Mouse (Mus musculus) limb, embryonic 15.5 days (tissue): Measurements from ENCODE around the gene Tex46. TPM values are rescaled to one million over a fixed set of nuclear protein-coding genes. Genes with fewer than 3 reads are reported as not detected.

Source experiments
- ATAC-seq: fragments of 200-750 bp; cut with Nextera tagmentation; 2 replicates; pipeline ENCODE4 v1.8.0; 2017; ENCODE audit warnings: low read depth, moderate TSS enrichment; ENCODE audit not compliant: insufficient number of reproducible peaks, low FRiP score, low TSS enrichment
- H3K27ac ChIP-seq: fragments of 300-500 bp; sonication (generic); 2 replicates; pipeline ENCODE4 v1.5.1; 2015; ENCODE audit warnings: moderate library complexity, mild to moderate bottlenecking, inconsistent platforms
- H3K27me3 ChIP-seq: fragments of 300-500 bp; sonication (generic); 2 replicates; pipeline ENCODE4 v1.6.1; 2015; ENCODE audit warnings: inconsistent platforms
- H3K36me3 ChIP-seq: fragments of 300-500 bp; sonication (generic); 2 replicates; pipeline ENCODE4 v1.6.1; 2015; ENCODE audit warnings: inconsistent platforms
- H3K4me1 ChIP-seq: fragments of 300-500 bp; sonication (generic); 2 replicates; pipeline ENCODE4 v1.6.1; 2015; ENCODE audit warnings: inconsistent platforms
- H3K4me2 ChIP-seq: fragments of 300-500 bp; sonication (generic); 2 replicates; pipeline ENCODE4 v1.6.1; 2015; ENCODE audit warnings: mild to moderate bottlenecking, inconsistent platforms
- H3K4me3 ChIP-seq: fragments of 300-500 bp; sonication (generic); 2 replicates; pipeline ENCODE4 v1.5.1; 2015; ENCODE audit warnings: mild to moderate bottlenecking, inconsistent platforms
- H3K9ac ChIP-seq: fragments of 300-500 bp; sonication (generic); 2 replicates; pipeline ENCODE4 v1.6.1; 2015; ENCODE audit warnings: inconsistent platforms
- H3K9me3 ChIP-seq: fragments of 300-500 bp; sonication (generic); 2 replicates; pipeline ENCODE4 v1.6.1; 2016; ENCODE audit warnings: inconsistent platforms
- WGBS: fragments of 180-500 bp; shearing (Covaris S2); methylation state at CpG from one replicate; pipeline ENCODE4 v1.1.7; 2015; 5-methylcytosine and 5-hydroxymethylcytosine counted together
- microRNA-seq: library from miRNA; unstranded; fragments of <30 nt; microRNA quantifications from one replicate; pipeline ENCODE4, GENCODE M21; 2016
- polyA plus RNA-seq: library from polyadenylated mRNA; unstranded; fragments of >200 nt; fragmentation: Nextera tagmentation; extraction: Ambion mirVana; gene quantifications from 2 replicates; pipeline ENCODE4 v1.2.1, GENCODE M21; 2015

The Tex46 gene
- polyA plus RNA-seq, 1 experiment from 2014 or later: not detected

- Histone ChIP-seq H3K4me3 (no peak overlapping the region), H3K27me3 (no peaks in the 10 kb centered on the region), H3K9me3 (no peaks in the 10 kb centered on the region), H3K4me2 (no peak overlapping the region), H3K36me3 (peaks cover 37% of the 10 kb centered on the region), H3K27ac (no peak overlapping the region), H3K4me1 (peaks cover 28% of the 10 kb centered on the region), H3K9ac (no peak overlapping the region)
- no peak for ATAC-seq
- 66% methylated on average over 6 of the region's 6 CpGs for WGBS
Observed at GRCm38 (mm10) chr4:136653019-136653418, 42.8 kb downstream of the Tex46 start.

- Histone ChIP-seq H3K36me3 (peaks cover 43% of the 10 kb centered on the region), H3K27me3 (no peaks in the 10 kb centered on the region), H3K9ac (no peak overlapping the region), H3K4me1 (peaks cover 23% of the 10 kb centered on the region), H3K4me2 (no peak overlapping the region), H3K4me3 (no peak overlapping the region), H3K27ac (no peak overlapping the region), H3K9me3 (no peaks in the 10 kb centered on the region)
- ATAC-seq: no peak
- WGBS: 84% methylated on average over 10 of the region's 10 CpGs
Observed at GRCm38 (mm10) chr4:136653692-136654234, 43.5 kb downstream of the Tex46 start.

GRCm38 (mm10) chr4:136657914-136658313 is 47.7 kb downstream of the Tex46 start:
- H3K4me3 ChIP-seq: no peak overlapping the region
- H3K9me3 ChIP-seq: no peaks in the 10 kb centered on the region
- H3K4me2 ChIP-seq: no peak overlapping the region
- peaks cover 70% of the 10 kb centered on the region for H3K36me3 ChIP-seq
- H3K27me3 ChIP-seq: no peaks in the 10 kb centered on the region
- WGBS: 67% methylated on average over 3 of the region's 3 CpGs
- no peak overlapping the region for H3K9ac ChIP-seq
- H3K4me1 ChIP-seq: no peaks in the 10 kb centered on the region
- ATAC-seq: no peak
- no peak overlapping the region for H3K27ac ChIP-seq

Small RNAs within 50 kb of the gene (microRNA-seq; reads per million reads assigned to microRNA genes)
- not detected for gene Gm22180

Other genes with a start within 250 kb of the Tex46 start
- 1.2 and 1.4 TPM in 2 replicates for gene Htr1d, start 186.9 kb upstream of the Tex46 start, polyA plus RNA-seq
- 0.32 and 0.46 TPM in 2 replicates for gene 6030445D17Rik, start 148.2 kb upstream of the Tex46 start, polyA plus RNA-seq
- gene Luzp1, start 140.7 kb upstream of the Tex46 start, polyA plus RNA-seq: 128 and 132 TPM in 2 replicates
- 26.8 and 34.8 TPM in 2 replicates for gene Kdm1a, start 7.7 kb upstream of the Tex46 start, polyA plus RNA-seq
- gene Lactbl1, start 12.2 kb downstream of the Tex46 start, polyA plus RNA-seq: not detected in 2 replicates
- 7.3 and 11.3 TPM in 2 replicates for gene Ephb2, start 225.6 kb downstream of the Tex46 start, polyA plus RNA-seq